Mouse (Mus musculus): ENCODE data around the gene Pcyt1a.

DNA sequence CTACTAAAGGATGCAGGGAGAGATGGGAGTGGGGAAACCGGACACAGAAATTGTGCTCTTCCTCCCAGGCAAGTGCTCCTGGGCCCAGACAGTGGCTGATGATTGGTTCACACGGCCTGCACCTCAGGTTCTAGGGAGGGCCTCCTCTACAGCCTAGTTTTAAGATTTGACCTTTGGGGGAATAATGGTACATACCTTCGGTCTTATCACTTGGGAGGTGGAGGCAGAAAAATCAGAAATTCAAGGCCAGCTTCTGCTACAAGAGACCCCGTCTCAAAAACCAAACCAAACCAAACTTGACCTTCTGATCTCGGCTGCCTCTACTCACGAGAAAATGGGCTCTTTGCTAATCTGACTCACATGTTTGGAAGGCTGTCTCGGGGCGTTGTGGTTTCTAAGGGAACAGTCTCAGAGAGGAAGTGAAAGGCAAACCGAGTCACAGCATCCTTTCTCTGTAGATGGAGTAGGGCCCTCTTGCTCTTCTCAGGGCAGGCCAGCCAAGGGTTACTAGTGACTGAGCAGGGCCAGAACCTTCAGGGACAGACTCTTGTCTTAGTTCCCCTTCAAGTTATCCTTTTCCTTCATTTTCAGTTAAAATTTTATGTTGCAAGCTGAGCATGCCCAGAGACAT is 29.3 kb upstream of the Pcyt1a start:
- no peak for TF ChIP-seq CTCF (IDR thresholded peaks at IDR 0.05; ENCODE audit: control insufficient read depth, insufficient read depth, low read length)
- no peak for TF ChIP-seq POLR2A (IDR thresholded peaks at IDR 0.05; ENCODE audit: borderline replicate concordance, control insufficient read depth, low read depth, low read length)

Data from bone marrow, adult 2 months (tissue).